Mouse (Mus musculus) brown adipose tissue, adult 24 weeks (tissue): ENCODE data around the gene Rnf222. TPM values are rescaled to one million over a fixed set of nuclear protein-coding genes. Genes with fewer than 3 reads are reported as not detected.

Experiments
- polyA plus RNA-seq: library from polyadenylated mRNA; stranded (reverse); fragments of >200 nt; gene quantifications from 2 replicates; pipeline ENCODE4 v1.2.4, GENCODE M21; 2012; ENCODE audit not compliant: missing spikeins, insufficient read depth, insufficient read length

Gene Rnf222
- polyA plus RNA-seq, 1 experiment = not detected

Other genes with a start within 250 kb of the Rnf222 start
- gene Myh10, start 197.0 kb upstream of the Rnf222 start, polyA plus RNA-seq = 15.5 and 17.2 TPM in 2 replicates
- gene Ndel1, start 16.7 kb upstream of the Rnf222 start, polyA plus RNA-seq = 48.4 and 48.9 TPM in 2 replicates
- gene Rpl26, start 13.0 kb downstream of the Rnf222 start, polyA plus RNA-seq = 1,653 and 1,681 TPM in 2 replicates
- gene Odf4, start 38.5 kb downstream of the Rnf222 start, polyA plus RNA-seq = not detected in 2 replicates
- 7.1 and 19.0 TPM in 2 replicates for gene Arhgef15, start 68.9 kb downstream of the Rnf222 start, polyA plus RNA-seq
- 170 and 220 TPM in 2 replicates for gene Slc25a35, start 79.6 kb downstream of the Rnf222 start, polyA plus RNA-seq
- gene Rangrf, start 86.6 kb downstream of the Rnf222 start, polyA plus RNA-seq = 9.0 and 12.7 TPM in 2 replicates
- 7.8 and 11.1 TPM in 2 replicates for gene Pfas, start 119.9 kb downstream of the Rnf222 start, polyA plus RNA-seq
- 6.2 and 11.8 TPM in 2 replicates for gene Ctc1, start 127.4 kb downstream of the Rnf222 start, polyA plus RNA-seq
- 0.79 TPM in 1 of 2 replicates, not detected in the other for gene Aurkb, start 157.1 kb downstream of the Rnf222 start, polyA plus RNA-seq
- 8.1 and 8.3 TPM in 2 replicates for gene Borcs6, start 171.2 kb downstream of the Rnf222 start, polyA plus RNA-seq
- gene Tmem107, start 182.3 kb downstream of the Rnf222 start, polyA plus RNA-seq = 2.5 and 4.6 TPM in 2 replicates
- 42.0 and 54.9 TPM in 2 replicates for gene Vamp2, start 199.9 kb downstream of the Rnf222 start, polyA plus RNA-seq
- 7.9 and 15.6 TPM in 2 replicates for gene Per1, start 206.7 kb downstream of the Rnf222 start, polyA plus RNA-seq
- not detected in 2 replicates for gene Hes7, start 231.9 kb downstream of the Rnf222 start, polyA plus RNA-seq
- 0.87 TPM in 1 of 2 replicates, not detected in the other for gene 9130213A22Rik, start 234.0 kb downstream of the Rnf222 start, polyA plus RNA-seq
- gene Aloxe3, start 237.3 kb downstream of the Rnf222 start, polyA plus RNA-seq = not detected in 2 replicates